ENCODE assay signal across 8 mouse cellular contexts in genomic region chr1:119388664-119389396, GRCm38 (mm10). TPM values are rescaled to one million over a fixed set of nuclear protein-coding genes. Genes with fewer than 3 reads are reported as not detected.
DNase-seq lines count a peak whose midpoint lies in the region; ATAC-seq and TF ChIP-seq lines count a peak whose summit lies in the region.

No protein-coding gene starts in this region.

- no peak for TF ChIP-seq CTCF in layer of hippocampus, adult 2 months (conservative IDR thresholded peaks at IDR 0.05)
- no peak for TF ChIP-seq CTCF in midbrain, postnatal 0 days (IDR thresholded peaks at IDR 0.05)

- H3K27me3 ChIP-seq in embryonic facial prominence, embryonic 12.5 days: peaks cover 22% of the 10 kb centered on the region
- no peaks in the 10 kb centered on the region for H3K27me3 ChIP-seq in midbrain, postnatal 0 days (ENCODE audit: insufficient read depth, low read length)

- H3K4me1 ChIP-seq in embryonic facial prominence, embryonic 12.5 days: peaks cover 7% of the 10 kb centered on the region; the same call in 1 of the 2 replicates
- H3K4me1 ChIP-seq in midbrain, postnatal 0 days (ENCODE audit: insufficient read depth, low read length): peaks cover 4% of the 10 kb centered on the region; the same call in 1 of the 2 replicates

- peak overlapping the region; percentile 40 for H3K4me2 ChIP-seq in embryonic facial prominence, embryonic 12.5 days (replicated peaks)
- H3K4me2 ChIP-seq in midbrain, postnatal 0 days (ENCODE audit: low read depth, low read length, poor library complexity, severe bottlenecking): peak overlapping the region; percentile 42; the same call in 1 of the 2 replicates

- WGBS in embryonic facial prominence, embryonic 12.5 days: 6% methylated on average over 19 of the region's 19 CpGs
- 3% methylated on average over 19 of the region's 19 CpGs for WGBS in midbrain, postnatal 0 days

- no peak overlapping the region for H3K9ac ChIP-seq in embryonic facial prominence, embryonic 12.5 days
- H3K9ac ChIP-seq in midbrain, postnatal 0 days (replicated peaks; ENCODE audit: low read length, poor library complexity, severe bottlenecking): 0 out of 2 replicates have a peak overlapping the region, but pooled peaks have one; percentile 42

- peak; percentile 32 for DNase-seq in kidney, postnatal 10 days
- no peak for DNase-seq in kidney, adult 8-10 months
- DNase-seq in layer of hippocampus, adult 2 months (ENCODE audit: low spot score in 2 of 2): peak; percentile 31 to 61
- DNase-seq in midbrain, postnatal 0 days (ENCODE audit: low spot score): peak; percentile 88
- no peak for DNase-seq in gastrocnemius, postnatal 14 days
- DNase-seq in urinary bladder, adult 2 months (ENCODE audit: low spot score): no peak
- DNase-seq in spleen, postnatal 36 days (ENCODE audit: low spot score in 2 of 2): no peak

- H3K9me3 ChIP-seq in embryonic facial prominence, embryonic 12.5 days: no peaks in the 10 kb centered on the region
- no peaks in the 10 kb centered on the region for H3K9me3 ChIP-seq in midbrain, postnatal 0 days (ENCODE audit: low read length)

- H3K36me3 ChIP-seq in embryonic facial prominence, embryonic 12.5 days: no peaks in the 10 kb centered on the region
- H3K36me3 ChIP-seq in midbrain, postnatal 0 days (ENCODE audit: insufficient read depth, low read length): no peaks in the 10 kb centered on the region

- no peak overlapping the region for H3K27ac ChIP-seq in embryonic facial prominence, embryonic 12.5 days
- peak overlapping the region; percentile 24; the same call in 1 of the 2 replicates for H3K27ac ChIP-seq in layer of hippocampus, adult 2 months
- 0 out of 2 replicates have a peak overlapping the region, but pooled peaks have one; percentile 39 for H3K27ac ChIP-seq in midbrain, postnatal 0 days (ENCODE audit: low read depth, low read length)

- ATAC-seq in embryonic facial prominence, embryonic 12.5 days (ENCODE audit: insufficient number of reproducible peaks, insufficient read depth, low FRiP score, low TSS enrichment): no peak
- peak; percentile 72 for ATAC-seq in midbrain, postnatal 0 days (ENCODE audit: low FRiP score)

- no peak overlapping the region for H3K4me3 ChIP-seq in embryonic facial prominence, embryonic 12.5 days
- no peak overlapping the region for H3K4me3 ChIP-seq in layer of hippocampus, adult 2 months
- no peak overlapping the region for H3K4me3 ChIP-seq in midbrain, postnatal 0 days (ENCODE audit: low read depth, low read length)

- intact Hi-C loops in gastrocnemius, postnatal 14 days (cut with DNase I; ENCODE audit: low total_unique reads): no loop called here

RNA-seq across cellular contexts. Expression of gene Inhbb, which starts 33.2 kb away (rescaled TPM):
- 0.37 and 0.43 TPM in 2 replicates for polyA plus RNA-seq in embryonic facial prominence, embryonic 12.5 days (2016; fragmentation: Nextera tagmentation; extraction: Ambion mirVana)
- 1 to 10 TPM; 5.9 to 7.8 TPM for total RNA-seq in layer of hippocampus, adult 2 months (2021)
- 4.1 and 5.1 TPM in 2 replicates for total RNA-seq in midbrain, postnatal 0 days (2014; rRNA removed)
- polyA plus RNA-seq in midbrain, postnatal 0 days (2015; fragmentation: Nextera tagmentation; extraction: Ambion mirVana): 2.2 and 2.6 TPM in 2 replicates
- under 1 TPM; 0.16 to 0.53 TPM for total RNA-seq in gastrocnemius, postnatal 14 days (2021)
- 4.3 and 5.1 TPM in 2 replicates for polyA plus RNA-seq in urinary bladder, adult 2 months (2012; rRNA removed)

Comparison
In these comparisons a context has a peak if more than half of its experiments do, and no peak if none do; other contexts are left out.
1. DNase-seq: peak in kidney, postnatal 10 days (single experiment), layer of hippocampus, adult 2 months (2 of 2) and midbrain, postnatal 0 days (single experiment); none in kidney, adult 8-10 months (0 of 2), gastrocnemius, postnatal 14 days (single experiment), urinary bladder, adult 2 months (single experiment) and spleen, postnatal 36 days (0 of 2).